Mouse (Mus musculus) hindbrain, embryonic 13.5 days (tissue): Measurements from ENCODE around the gene Osbpl10. TPM values are rescaled to one million over a fixed set of nuclear protein-coding genes. Genes with fewer than 3 reads are reported as not detected.

ENCODE experiments used
- polyA plus RNA-seq: library from polyadenylated mRNA; unstranded; fragments of >200 nt; fragmentation: Nextera tagmentation; extraction: Ambion mirVana; gene quantifications from 2 replicates; pipeline ENCODE4 v1.2.1, GENCODE M21; 2015

The Osbpl10 gene
- polyA plus RNA-seq, 1 experiment from 2014 or later: 1.8 TPM

Other genes with a start within 250 kb of the Osbpl10 start
- 20.5 and 21.8 TPM in 2 replicates for gene Cmtm6, start 247.5 kb upstream of the Osbpl10 start, polyA plus RNA-seq
- gene Cmtm7, start 196.7 kb upstream of the Osbpl10 start, polyA plus RNA-seq: 18.3 and 19.1 TPM in 2 replicates
- gene Cmtm8, start 134.4 kb upstream of the Osbpl10 start, polyA plus RNA-seq: 15.8 and 20.0 TPM in 2 replicates
- 22.4 and 23.5 TPM in 2 replicates for gene Gpd1l, start 44.6 kb upstream of the Osbpl10 start, polyA plus RNA-seq
- 268 and 296 TPM in 2 replicates for gene Rps27rt, start 4.2 kb downstream of the Osbpl10 start, polyA plus RNA-seq